Mouse (Mus musculus) cerebellum, adult 2 months (tissue): ENCODE measurements around the gene Eps15l1. TPM values are rescaled to one million over a fixed set of nuclear protein-coding genes. Genes with fewer than 3 reads are reported as not detected.

Experiments
- DNase-seq, 2 experiments: peaks; one replicate each; pipeline ENCODE4 v3.0.0; 2021
- H3K27ac ChIP-seq: fragments of 200-500 bp; 2 replicates; pipeline ENCODE4 v1.5.1; 2012; ENCODE audit warnings: low read length, control low read depth, inconsistent platforms; ENCODE audit not compliant: insufficient read depth
- H3K27me3 ChIP-seq: fragments of 200-500 bp; 2 replicates; pipeline ENCODE4 v1.6.1; 2012; ENCODE audit warnings: inconsistent platforms, mild to moderate bottlenecking, low read length, moderate library complexity; ENCODE audit not compliant: control insufficient read depth, insufficient read depth
- H3K4me1 ChIP-seq: fragments of 200-500 bp; 2 replicates; pipeline ENCODE4 v1.6.1; 2011; ENCODE audit warnings: low read length; ENCODE audit not compliant: control insufficient read depth, insufficient read depth
- H3K4me3 ChIP-seq: fragments of 200-500 bp; replicated peaks from 2 replicates; pipeline ENCODE3; 2011; ENCODE audit warnings: mild to moderate bottlenecking, low read depth, low read length, control low read depth; ENCODE audit not compliant: insufficient read depth
- CTCF ChIP-seq: fragments of 200-500 bp; IDR thresholded peaks from 2 replicates; pipeline ENCODE4 v1.5.1; 2011; ENCODE audit warnings: low read depth, mild to moderate bottlenecking, control low read depth, low read length, moderate library complexity, borderline replicate concordance; ENCODE audit not compliant: insufficient read depth
- POLR2A ChIP-seq: fragments of 200-500 bp; IDR thresholded peaks from 2 replicates; pipeline ENCODE4 v1.6.1; 2011; ENCODE audit warnings: low read length, control low read depth, borderline replicate concordance; ENCODE audit not compliant: insufficient read depth
- WGBS: fragments of 180-500 bp; shearing (Covaris S2); methylation state at CpG from one replicate; pipeline ENCODE4 v1.1.7; 2018; 5-methylcytosine and 5-hydroxymethylcytosine counted together
- polyA plus RNA-seq: library from polyadenylated mRNA; depleted of rRNA; stranded (reverse); fragments of >200 nt; gene quantifications from 2 replicates; pipeline ENCODE4 v1.2.3, GENCODE M21; 2012

The Eps15l1 gene
- polyA plus RNA-seq, 1 experiment: 74.4 TPM

- H3K4me3 ChIP-seq: no peak overlapping the region
- WGBS: 80% methylated on average over 1 of the region's 1 CpGs
- no peak for TF ChIP-seq CTCF
- no peak for TF ChIP-seq POLR2A
These were observed 13.4 kb downstream of the Eps15l1 start for GRCm38 (mm10) chr8:72407878-72408277.

GRCm38 (mm10) chr8:72402981-72403380, 18.3 kb downstream of the Eps15l1 start:
- DNase-seq: no peak
- TF ChIP-seq CTCF: no peak
- TF ChIP-seq POLR2A: no peak
- no peak overlapping the region for H3K4me3 ChIP-seq
- 72% methylated on average over 3 of the region's 3 CpGs for WGBS
- no peaks in the 10 kb centered on the region; the same call in 1 of the 2 replicates for H3K27me3 ChIP-seq
- no peaks in the 10 kb centered on the region; the same call in 1 of the 2 replicates for H3K4me1 ChIP-seq
- H3K27ac ChIP-seq: no peak overlapping the region

More at GRCm38 (mm10) chr8:72407878-72408277, 13.4 kb downstream of the Eps15l1 start:
- no peak for DNase-seq
- Histone ChIP-seq H3K27ac (no peak overlapping the region), H3K27me3 (no peaks in the 10 kb centered on the region; the same call in 1 of the 2 replicates), H3K4me1 (peaks cover 13% of the 10 kb centered on the region; the same call in 1 of the 2 replicates)

- Histone ChIP-seq H3K27me3 (no peaks in the 10 kb centered on the region; the same call in 1 of the 2 replicates), H3K4me1 (no peaks in the 10 kb centered on the region; the same call in 1 of the 2 replicates), H3K4me3 (no peak overlapping the region), H3K27ac (no peak overlapping the region)
- WGBS: 96% methylated on average over 1 of the region's 1 CpGs
- DNase-seq: no peak
- no peak for TF ChIP-seq CTCF
- TF ChIP-seq POLR2A: no peak
These were observed 19.9 kb downstream of the Eps15l1 start for GRCm38 (mm10) chr8:72401381-72401780.

DNA sequence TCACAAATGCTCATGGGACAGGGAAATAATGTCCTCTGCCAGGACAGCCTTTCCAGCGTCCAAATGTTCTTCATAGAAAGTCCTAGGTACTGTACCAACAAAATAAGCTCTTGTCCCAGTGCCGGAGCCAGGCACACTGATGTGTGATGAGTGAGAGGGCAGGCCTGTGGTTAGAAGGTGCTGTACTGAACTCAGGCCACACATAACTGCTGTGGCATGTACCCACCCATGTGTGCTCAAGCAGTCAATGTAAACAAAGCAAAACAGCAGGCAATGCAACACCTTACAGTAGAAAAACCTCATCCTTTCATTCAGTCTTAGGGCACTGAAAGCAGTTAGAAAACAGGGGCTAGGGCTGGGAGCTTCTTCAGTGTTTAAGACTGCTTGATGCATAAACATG, 35.5 kb downstream of the Eps15l1 start:
- no peak for DNase-seq
- H3K27ac ChIP-seq: no peak overlapping the region
- no peaks in the 10 kb centered on the region for H3K4me1 ChIP-seq
- H3K27me3 ChIP-seq: no peaks in the 10 kb centered on the region
- TF ChIP-seq POLR2A: no peak
- TF ChIP-seq CTCF: no peak
- 89% methylated on average over 2 of the region's 2 CpGs for WGBS
- H3K4me3 ChIP-seq: no peak overlapping the region

- WGBS: 53% methylated on average over 5 of the region's 5 CpGs
- Histone ChIP-seq H3K27ac (no peak overlapping the region), H3K4me3 (no peak overlapping the region), H3K4me1 (0 out of 2 replicates have a peak, but pooled peaks cover 4% of the 10 kb centered on the region), H3K27me3 (no peaks in the 10 kb centered on the region)
- DNase-seq: no peak
- TF ChIP-seq CTCF: no peak
These were observed 38.9 kb downstream of the Eps15l1 start for GRCm38 (mm10) chr8:72382395-72382794.

GRCm38 (mm10) chr8:72380656-72381055, 40.6 kb downstream of the Eps15l1 start:
- Histone ChIP-seq H3K4me1 (0 out of 2 replicates have a peak, but pooled peaks cover 4% of the 10 kb centered on the region), H3K27me3 (no peaks in the 10 kb centered on the region), H3K4me3 (no peak overlapping the region), H3K27ac (no peak overlapping the region; the same call in 1 of the 2 replicates)
- no peak for TF ChIP-seq CTCF
- TF ChIP-seq POLR2A: no peak
- peak; percentile 60 to 77 for DNase-seq
- 27% methylated on average over 8 of the region's 8 CpGs for WGBS

DNA sequence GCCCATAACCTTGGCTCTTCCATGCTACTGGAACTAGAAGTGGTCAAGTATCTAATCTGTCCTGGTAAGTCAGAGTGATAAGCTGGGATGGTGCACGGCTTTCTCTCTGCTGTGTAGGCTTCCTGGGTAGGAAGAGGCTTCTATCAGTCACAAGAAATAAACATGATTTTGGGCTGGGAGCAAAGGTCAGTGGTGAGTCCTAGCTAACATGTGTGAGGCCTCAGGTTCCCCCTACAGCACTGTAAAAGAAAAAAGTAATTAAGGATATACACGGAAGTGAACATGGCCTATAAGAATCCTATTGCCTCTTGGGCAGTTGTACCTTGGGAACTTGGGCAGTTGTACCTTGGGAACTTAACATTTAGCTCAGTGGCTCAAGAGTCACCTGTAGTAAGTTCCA, 44.4 kb downstream of the Eps15l1 start:
- DNase-seq: no peak
- Histone ChIP-seq H3K4me1 (0 out of 2 replicates have a peak, but pooled peaks cover 4% of the 10 kb centered on the region), H3K27me3 (no peaks in the 10 kb centered on the region), H3K27ac (no peak overlapping the region), H3K4me3 (no peak overlapping the region)
- WGBS: 99% methylated on average over 2 of the region's 2 CpGs
- TF ChIP-seq CTCF (no peak), POLR2A (no peak)

- H3K27me3 ChIP-seq: no peaks in the 10 kb centered on the region
- TF ChIP-seq POLR2A: no peak
- TF ChIP-seq CTCF: no peak
- no peak overlapping the region for H3K4me3 ChIP-seq
- WGBS: 95% methylated on average over 5 of the region's 5 CpGs
- H3K4me1 ChIP-seq: 0 out of 2 replicates have a peak, but pooled peaks cover 4% of the 10 kb centered on the region
- no peak overlapping the region for H3K27ac ChIP-seq
- DNase-seq: no peak
These were observed 45.0 kb downstream of the Eps15l1 start for GRCm38 (mm10) chr8:72376309-72376708.

DNA sequence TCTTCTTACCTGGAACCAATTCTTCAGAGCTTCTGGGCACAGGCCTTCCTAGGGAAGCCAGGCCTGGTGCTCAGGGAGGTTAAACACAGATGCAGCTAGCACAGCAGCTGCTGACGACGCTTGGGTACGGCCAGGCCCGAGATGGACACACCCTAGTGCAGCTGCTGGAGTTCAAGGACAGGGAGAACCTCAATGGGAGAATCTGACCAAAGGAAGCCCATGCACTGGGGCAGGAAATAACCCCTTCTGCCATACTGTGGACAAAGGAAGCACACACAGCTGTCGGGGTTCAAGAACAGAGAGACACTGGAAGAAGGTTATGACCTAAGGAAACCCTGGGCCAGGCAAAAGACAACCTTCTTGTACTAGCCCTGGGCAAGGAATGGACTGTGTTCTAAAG, 46.1 kb downstream of the Eps15l1 start:
- H3K27ac ChIP-seq: no peak overlapping the region
- 0 out of 2 replicates have a peak, but pooled peaks cover 4% of the 10 kb centered on the region for H3K4me1 ChIP-seq
- 86% methylated on average over 5 of the region's 5 CpGs for WGBS
- no peaks in the 10 kb centered on the region for H3K27me3 ChIP-seq
- TF ChIP-seq POLR2A: no peak
- TF ChIP-seq CTCF: no peak
- no peak for DNase-seq
- H3K4me3 ChIP-seq: no peak overlapping the region
